Mouse (Mus musculus): ENCODE data around the gene Rps15a. TPM values are rescaled to one million over a fixed set of nuclear protein-coding genes. Genes with fewer than 3 reads are reported as not detected.

Rps15a gene
- polyA plus RNA-seq, 1 experiment from 2014 or later: 1,028 TPM

- no peaks in the 10 kb centered on the region for H3K4me1 ChIP-seq (ENCODE audit: control insufficient read depth, insufficient read depth, low read length)
- 75% methylated on average over 6 of the region's 6 CpGs for WGBS
- H3K9me3 ChIP-seq (ENCODE audit: control insufficient read depth, low read depth, low read length): peaks cover 6% of the 10 kb centered on the region; the same call in 1 of the 2 replicates
- no peak overlapping the region for H3K9ac ChIP-seq (replicated peaks; ENCODE audit: low read depth, low read length)
- no peak overlapping the region for H3K4me3 ChIP-seq (ENCODE audit: low read depth, low read length)
- H3K36me3 ChIP-seq (ENCODE audit: control insufficient read depth, insufficient read depth, low read length): no peaks in the 10 kb centered on the region
- H3K4me2 ChIP-seq (replicated peaks; ENCODE audit: low read depth, low read length): no peak overlapping the region
- no peak overlapping the region for H3K27ac ChIP-seq (ENCODE audit: low read length)
- no peaks in the 10 kb centered on the region for H3K27me3 ChIP-seq (ENCODE audit: control insufficient read depth, insufficient read depth, low read length)
- ATAC-seq (ENCODE audit: insufficient number of reproducible peaks, insufficient read depth, low FRiP score, low read depth): no peak
Measured at GRCm38 (mm10) chr7:118056300-118056699, 59.7 kb downstream of the Rps15a start.

Other genes with a start within 250 kb of the Rps15a start
- 372 and 393 TPM in 2 replicates for gene Arl6ip1, start 13.5 kb upstream of the Rps15a start, polyA plus RNA-seq (2014; fragmentation: Nextera tagmentation; extraction: Ambion mirVana)
- 36.5 and 41.6 TPM in 2 replicates for gene Smg1, start 127.5 kb upstream of the Rps15a start, polyA plus RNA-seq (2014; fragmentation: Nextera tagmentation; extraction: Ambion mirVana)

All from stomach, embryonic 14.5 days (tissue).